Mouse (Mus musculus) myocyte (in vitro differentiated cells): Measurements from ENCODE around the gene Dpp4. TPM values are rescaled to one million over a fixed set of nuclear protein-coding genes. Genes with fewer than 3 reads are reported as not detected.
A peak's percentile ranks its signal among the peaks of the same experiment; 100 is the strongest.

Experiments used
- H3K27me3 ChIP-seq: one replicate; pipeline ENCODE4 v1.6.1; 2011; ENCODE audit not compliant: control insufficient read depth, insufficient read depth, insufficient read length
- H3K36me3 ChIP-seq: one replicate; pipeline ENCODE4 v1.6.1; 2011; ENCODE audit not compliant: control insufficient read depth, insufficient read depth
- H3K4me2 ChIP-seq: one replicate; pipeline ENCODE4 v1.6.1; 2011; ENCODE audit warnings: low read depth, control low read depth
- H3K4me3 ChIP-seq: one replicate; pipeline ENCODE4 v1.5.1; 2011; ENCODE audit warnings: mild to moderate bottlenecking, control low read depth, moderate library complexity
- H3K79me2 ChIP-seq: one replicate; pipeline ENCODE4 v1.6.1; 2011; ENCODE audit not compliant: control insufficient read depth, insufficient read depth
- H3ac ChIP-seq: one replicate; pipeline ENCODE4 v1.6.1; 2011; ENCODE audit not compliant: control insufficient read depth, insufficient read length
- CEBPB ChIP-seq: IDR thresholded peaks from 2 replicates; pipeline ENCODE4 v1.6.1; 2011; ENCODE audit warnings: mild to moderate bottlenecking, moderate library complexity; ENCODE audit not compliant: poor library complexity, insufficient read depth, severe bottlenecking
- E2F4 ChIP-seq: IDR thresholded peaks from one replicate; pipeline ENCODE4 v1.6.1; 2011; ENCODE audit warnings: mild to moderate bottlenecking, control low read depth, moderate library complexity; ENCODE audit not compliant: insufficient read depth
- MAX ChIP-seq: IDR thresholded peaks from one replicate; pipeline ENCODE4 v1.6.1; 2011; ENCODE audit warnings: low read depth, mild to moderate bottlenecking, control low read depth
- MYOD1 ChIP-seq, 3 experiments: IDR thresholded peaks; one replicate each; pipeline ENCODE4 v1.6.1; 2011; ENCODE audit warnings: control low read depth in 2 of 3, low read depth in 2 of 3, mild to moderate bottlenecking in 2 of 3, moderate library complexity in 1 of 3; ENCODE audit not compliant: insufficient read length in 2 of 3, control insufficient read depth in 1 of 3
- MYOG ChIP-seq, 3 experiments: IDR thresholded peaks; one replicate each; pipeline ENCODE4 v1.6.1; 2011; ENCODE audit warnings: control low read depth in 2 of 3, low read depth in 2 of 3, mild to moderate bottlenecking in 2 of 3; ENCODE audit not compliant: insufficient read length in 2 of 3, control insufficient read depth in 1 of 3, insufficient read depth in 1 of 3
- POLR2A ChIP-seq: IDR thresholded peaks from one replicate; pipeline ENCODE4 v1.6.1; 2011; ENCODE audit warnings: low read depth, mild to moderate bottlenecking, control low read depth, moderate library complexity; ENCODE audit not compliant: insufficient read length
- POLR2AphosphoS2 ChIP-seq: IDR thresholded peaks from one replicate; pipeline ENCODE4 v1.6.1; 2011; ENCODE audit warnings: low read depth, control low read depth; ENCODE audit not compliant: insufficient read length
- REST ChIP-seq: IDR thresholded peaks from one replicate; pipeline ENCODE4 v1.6.1; 2011; ENCODE audit warnings: mild to moderate bottlenecking, control low read depth, moderate library complexity; ENCODE audit not compliant: insufficient read depth, insufficient read length
- SRF ChIP-seq: IDR thresholded peaks from one replicate; pipeline ENCODE4 v1.6.1; 2011; ENCODE audit warnings: low read depth; ENCODE audit not compliant: control insufficient read depth, insufficient read length
- TCF12 ChIP-seq: IDR thresholded peaks from one replicate; pipeline ENCODE4 v1.6.1; 2011; ENCODE audit warnings: mild to moderate bottlenecking, control low read depth; ENCODE audit not compliant: poor library complexity, insufficient read depth, severe bottlenecking
- TCF3 ChIP-seq: IDR thresholded peaks from one replicate; pipeline ENCODE4 v1.6.1; 2011; ENCODE audit warnings: low read depth, control low read depth; ENCODE audit not compliant: insufficient read length
- USF1 ChIP-seq: IDR thresholded peaks from one replicate; pipeline ENCODE4 v1.6.1; 2011; ENCODE audit warnings: low read depth, mild to moderate bottlenecking, control low read depth, moderate library complexity
- polyA plus RNA-seq: library from polyadenylated mRNA; unstranded; fragments of >200 nt; fragmentation: generic; extraction: Trizol; gene quantifications from one replicate; pipeline ENCODE4 v1.2.1, GENCODE M21; 2012; ENCODE audit warnings: missing spikeins

Dpp4 gene
- polyA plus RNA-seq, 1 experiment: not detected

- H3K4me3 ChIP-seq: no peak overlapping the region
- no peaks in the 10 kb centered on the region for H3K79me2 ChIP-seq
- H3K4me2 ChIP-seq: no peak overlapping the region
- H3K27me3 ChIP-seq: no peaks in the 10 kb centered on the region
- no peak overlapping the region for H3ac ChIP-seq
- no peak for TF ChIP-seq TCF3
- TF ChIP-seq MYOD1 (IDR thresholded peaks at IDR 0.05; ENCODE audit: control insufficient read depth in 1 of 3, insufficient read length in 2 of 3, low read depth in 2 of 3): no peak
- no peak for TF ChIP-seq POLR2AphosphoS2
- TF ChIP-seq SRF: no peak
- no peak for TF ChIP-seq E2F4
- no peak for TF ChIP-seq POLR2A
- TF ChIP-seq MYOG (IDR thresholded peaks at IDR 0.05; ENCODE audit: control insufficient read depth in 1 of 3, insufficient read depth in 1 of 3, insufficient read length in 2 of 3, low read depth in 2 of 3): no peak
- no peak for TF ChIP-seq MAX
- TF ChIP-seq TCF12: no peak
- no peak for TF ChIP-seq USF1
- no peak for TF ChIP-seq CEBPB
- no peak for TF ChIP-seq REST
- H3K36me3 ChIP-seq: no peaks in the 10 kb centered on the region
Observed at GRCm38 (mm10) chr2:62301716-62302115, 110.3 kb downstream of the Dpp4 start.

GRCm38 (mm10) chr2:62293846-62294245 is 118.2 kb downstream of the Dpp4 start:
- Histone ChIP-seq H3K4me2 (no peak overlapping the region), H3K27me3 (no peaks in the 10 kb centered on the region), H3K79me2 (no peaks in the 10 kb centered on the region), H3ac (no peak overlapping the region), H3K36me3 (no peaks in the 10 kb centered on the region), H3K4me3 (no peak overlapping the region)
- no peak for TF ChIP-seq TCF12
- no peak for TF ChIP-seq SRF
- TF ChIP-seq POLR2AphosphoS2: no peak
- no peak for TF ChIP-seq POLR2A
- no peak for TF ChIP-seq E2F4
- TF ChIP-seq MYOD1 (IDR thresholded peaks at IDR 0.05; ENCODE audit: control insufficient read depth in 1 of 3, insufficient read length in 2 of 3, low read depth in 2 of 3): peak in 1 of 3 experiments; percentile 48
- no peak for TF ChIP-seq REST
- TF ChIP-seq TCF3: no peak
- peak in 1 of 3 experiments; percentile 32 for TF ChIP-seq MYOG (IDR thresholded peaks at IDR 0.05; ENCODE audit: control insufficient read depth in 1 of 3, insufficient read depth in 1 of 3, insufficient read length in 2 of 3, low read depth in 2 of 3)
- TF ChIP-seq USF1: no peak

- no peaks in the 10 kb centered on the region for H3K79me2 ChIP-seq
- H3K4me2 ChIP-seq: no peak overlapping the region
- no peak overlapping the region for H3K4me3 ChIP-seq
- no peaks in the 10 kb centered on the region for H3K27me3 ChIP-seq
- no peak for TF ChIP-seq TCF12
- H3ac ChIP-seq: no peak overlapping the region
- H3K36me3 ChIP-seq: no peaks in the 10 kb centered on the region
Observed at GRCm38 (mm10) chr2:62287532-62287931, 124.5 kb downstream of the Dpp4 start.

GRCm38 (mm10) chr2:62285847-62286246 is 126.2 kb downstream of the Dpp4 start:
- H3K79me2 ChIP-seq: no peaks in the 10 kb centered on the region
- no peaks in the 10 kb centered on the region for H3K27me3 ChIP-seq
- TF ChIP-seq CEBPB (no peak), E2F4 (no peak), REST (no peak), TCF12 (no peak), TCF3 (no peak), USF1 (no peak), POLR2AphosphoS2 (no peak), POLR2A (no peak), MYOG (IDR thresholded peaks at IDR 0.05; ENCODE audit: control insufficient read depth in 1 of 3, insufficient read depth in 1 of 3, insufficient read length in 2 of 3, low read depth in 2 of 3) (no peak), MAX (no peak), SRF (no peak), MYOD1 (IDR thresholded peaks at IDR 0.05; ENCODE audit: control insufficient read depth in 1 of 3, insufficient read length in 2 of 3, low read depth in 2 of 3) (no peak)
- no peak overlapping the region for H3K4me2 ChIP-seq
- no peaks in the 10 kb centered on the region for H3K36me3 ChIP-seq
- no peak overlapping the region for H3K4me3 ChIP-seq
- H3ac ChIP-seq: no peak overlapping the region

GRCm38 (mm10) chr2:62285026-62285425 is 127.0 kb downstream of the Dpp4 start:
- H3K79me2 ChIP-seq: no peaks in the 10 kb centered on the region
- no peak overlapping the region for H3K4me2 ChIP-seq
- H3K36me3 ChIP-seq: no peaks in the 10 kb centered on the region
- H3K27me3 ChIP-seq: no peaks in the 10 kb centered on the region
- no peak overlapping the region for H3ac ChIP-seq
- TF ChIP-seq REST (no peak), MYOG (IDR thresholded peaks at IDR 0.05; ENCODE audit: control insufficient read depth in 1 of 3, insufficient read depth in 1 of 3, insufficient read length in 2 of 3, low read depth in 2 of 3) (no peak), TCF12 (no peak), TCF3 (no peak), CEBPB (no peak), MYOD1 (IDR thresholded peaks at IDR 0.05; ENCODE audit: control insufficient read depth in 1 of 3, insufficient read length in 2 of 3, low read depth in 2 of 3) (no peak)
- no peak overlapping the region for H3K4me3 ChIP-seq

Other genes starting within 250 kb of the Dpp4 start
- gene Gcg, start 71.4 kb upstream of the Dpp4 start, polyA plus RNA-seq: not detected
- gene Fap, start 161.8 kb upstream of the Dpp4 start, polyA plus RNA-seq: 0.11 TPM
- gene Ifih1, start 234.0 kb upstream of the Dpp4 start, polyA plus RNA-seq: 0.32 TPM